Mouse (Mus musculus) CH12.LX (cell line): ENCODE measurements at regions not wholly inside any gene's neighbourhood (a gene's known extent, or its start where the extent isn't known, plus 50 kb on each side); places are given as distances from the start of the nearest gene placed in this dataset.

Source experiments
- CTCF ChIP-seq, 2 experiments: IDR thresholded peaks in 1 of 2; conservative IDR thresholded peaks in 1 of 2; 2 replicates each; pipeline ENCODE4 v1.5.1; 2011 to 2012; ENCODE audit warnings: low read depth in 2 of 2, low read length in 2 of 2, improper control_type of control experiment in 1 of 2, inconsistent platforms in 1 of 2, mild to moderate bottlenecking in 1 of 2, moderate library complexity in 1 of 2
- PAX5 ChIP-seq: IDR thresholded peaks from 2 replicates; pipeline ENCODE4 v1.6.1; 2012; ENCODE audit warnings: low read length, inconsistent platforms, mixed read lengths
- POLR2A ChIP-seq: IDR thresholded peaks from 2 replicates; pipeline ENCODE4 v1.6.1; 2011; ENCODE audit warnings: low read depth, mild to moderate bottlenecking, improper control_type of control experiment, low read length
- POLR2AphosphoS2 ChIP-seq: IDR thresholded peaks from 2 replicates; pipeline ENCODE4 v1.6.1; 2011; ENCODE audit warnings: low read depth, low read length, improper control_type of control experiment
- SIN3A ChIP-seq: IDR thresholded peaks from 2 replicates; pipeline ENCODE4 v1.6.1; 2012; ENCODE audit warnings: low read length, improper control_type of control experiment, inconsistent platforms
- UBTF ChIP-seq: IDR thresholded peaks from 2 replicates; pipeline ENCODE4 v1.6.1; 2012; ENCODE audit warnings: low read depth, mild to moderate bottlenecking, inconsistent platforms, low read length, improper control_type of control experiment, moderate library complexity
- ZC3H11A ChIP-seq: IDR thresholded peaks from 2 replicates; pipeline ENCODE4 v1.6.1; 2012; ENCODE audit warnings: low read depth, mild to moderate bottlenecking, inconsistent platforms, low read length, improper control_type of control experiment

GRCm38 (mm10) chr13:7967886-7968285 lies 234.8 kb upstream of the Adarb2 start:
- no peak for TF ChIP-seq ZC3H11A
- no peak for TF ChIP-seq UBTF
- TF ChIP-seq CTCF (conservative IDR thresholded peaks at IDR 0.05 in 1 of 2, IDR thresholded peaks at IDR 0.05 in 1 of 2; ENCODE audit: low read depth in 2 of 2, low read length in 2 of 2): no peak
- no peak for TF ChIP-seq SIN3A
- TF ChIP-seq PAX5: no peak
- TF ChIP-seq POLR2AphosphoS2: no peak
- no peak for TF ChIP-seq POLR2A
